In genomic region chr17:84644292-84645050, GRCm38 (mm10) we compare ENCODE assay signal across 21 mouse cellular contexts. TPM values are rescaled to one million over a fixed set of nuclear protein-coding genes. Genes with fewer than 3 reads are reported as not detected.
DNase-seq lines count a peak whose midpoint lies in the region; ATAC-seq and TF ChIP-seq lines count a peak whose summit lies in the region.
"Had no signal": no experiment of that assay in that cellular context is flagged by ENCODE, and none has a peak within 500 bp of the region (broad histone marks: within the 10 kb centered on the region; RNA-seq: fewer than 3 reads in every experiment).

No protein-coding gene starts in this region.

- H3K27me3 ChIP-seq in intestine, embryonic 15.5 days (replicated peaks) = no peaks in the 10 kb centered on the region
- no peaks in the 10 kb centered on the region for H3K27me3 ChIP-seq in intestine, embryonic 16.5 days (replicated peaks; ENCODE audit: control insufficient read depth, insufficient read depth, low read length)
- H3K27me3 ChIP-seq in embryonic facial prominence, embryonic 10.5 days (replicated peaks; ENCODE audit: low read depth, poor library complexity, severe bottlenecking) = no peaks in the 10 kb centered on the region
- no peaks in the 10 kb centered on the region for H3K27me3 ChIP-seq in midbrain, embryonic 13.5 days
- H3K27me3 ChIP-seq in cerebellum, adult 2 months (ENCODE audit: control insufficient read depth, insufficient read depth, low read length) = no peaks in the 10 kb centered on the region
- H3K27me3 ChIP-seq: embryonic facial prominence, embryonic 12.5 days; forebrain, embryonic 15.5 days; hindbrain, embryonic 15.5 days; lung, embryonic 15.5 days; megakaryocyte, embryonic 14.5 days; stomach, embryonic 15.5 days had no signal

- H3K9me3 ChIP-seq in intestine, embryonic 15.5 days = no peaks in the 10 kb centered on the region
- no peaks in the 10 kb centered on the region for H3K9me3 ChIP-seq in intestine, embryonic 16.5 days (ENCODE audit: control insufficient read depth, low read length)
- no peaks in the 10 kb centered on the region for H3K9me3 ChIP-seq in embryonic facial prominence, embryonic 10.5 days
- no peaks in the 10 kb centered on the region for H3K9me3 ChIP-seq in midbrain, embryonic 13.5 days
- H3K9me3 ChIP-seq: embryonic facial prominence, embryonic 12.5 days; forebrain, embryonic 15.5 days; heart, embryonic 10.5 days; hindbrain, embryonic 15.5 days; lung, embryonic 15.5 days; megakaryocyte, embryonic 14.5 days; stomach, embryonic 15.5 days had no signal

- no peak overlapping the region for H3K4me3 ChIP-seq in intestine, embryonic 15.5 days (replicated peaks)
- H3K4me3 ChIP-seq in intestine, embryonic 16.5 days (ENCODE audit: low read length) = no peak overlapping the region
- no peak overlapping the region; the same call in 1 of the 2 replicates for H3K4me3 ChIP-seq in embryonic facial prominence, embryonic 10.5 days
- no peak overlapping the region for H3K4me3 ChIP-seq in midbrain, embryonic 13.5 days (replicated peaks)
- H3K4me3 ChIP-seq in cerebellum, adult 2 months (replicated peaks; ENCODE audit: insufficient read depth, low read depth, low read length) = no peak overlapping the region
- H3K4me3 ChIP-seq: embryonic facial prominence, embryonic 12.5 days; forebrain, embryonic 15.5 days; heart, embryonic 10.5 days; hindbrain, embryonic 15.5 days; lung, embryonic 15.5 days; megakaryocyte, embryonic 14.5 days; stomach, embryonic 15.5 days had no signal

- ATAC-seq in intestine, embryonic 15.5 days = peak; percentile 26; the same call in 1 of the 2 replicates
- no peak for ATAC-seq in intestine, embryonic 16.5 days
- ATAC-seq in midbrain, embryonic 13.5 days = no peak
- ATAC-seq: forebrain, embryonic 15.5 days had no signal

- no peak overlapping the region for H3K9ac ChIP-seq in intestine, embryonic 15.5 days
- H3K9ac ChIP-seq in intestine, embryonic 16.5 days (ENCODE audit: low read depth, low read length) = no peak overlapping the region
- no peak overlapping the region for H3K9ac ChIP-seq in midbrain, embryonic 13.5 days (replicated peaks)
- H3K9ac ChIP-seq: embryonic facial prominence, embryonic 12.5 days; forebrain, embryonic 15.5 days; hindbrain, embryonic 15.5 days; lung, embryonic 15.5 days; stomach, embryonic 15.5 days had no signal

- TF ChIP-seq POLR2A in cerebellum, adult 2 months (IDR thresholded peaks at IDR 0.05; ENCODE audit: borderline replicate concordance, insufficient read depth, low read length) = no peak

- no peak overlapping the region for H3K4me2 ChIP-seq in intestine, embryonic 15.5 days (replicated peaks)
- H3K4me2 ChIP-seq in intestine, embryonic 16.5 days (ENCODE audit: low read depth, low read length) = no peak overlapping the region
- no peak overlapping the region for H3K4me2 ChIP-seq in midbrain, embryonic 13.5 days (replicated peaks)
- H3K4me2 ChIP-seq: embryonic facial prominence, embryonic 12.5 days; forebrain, embryonic 15.5 days; hindbrain, embryonic 15.5 days; lung, embryonic 15.5 days; stomach, embryonic 15.5 days had no signal

- H3K4me1 ChIP-seq in intestine, embryonic 15.5 days (replicated peaks) = peaks cover 8% of the 10 kb centered on the region; the same call in 1 of the 2 replicates
- peaks cover 9% of the 10 kb centered on the region for H3K4me1 ChIP-seq in intestine, embryonic 16.5 days (ENCODE audit: control insufficient read depth, insufficient read depth, low read length)
- H3K4me1 ChIP-seq in embryonic facial prominence, embryonic 10.5 days = peaks cover 50% of the 10 kb centered on the region
- H3K4me1 ChIP-seq in midbrain, embryonic 13.5 days (replicated peaks) = peaks cover 7% of the 10 kb centered on the region; the same call in 1 of the 2 replicates
- no peaks in the 10 kb centered on the region for H3K4me1 ChIP-seq in cerebellum, adult 2 months (ENCODE audit: control insufficient read depth, insufficient read depth, low read length)
- H3K4me1 ChIP-seq: forebrain, embryonic 15.5 days; hindbrain, embryonic 15.5 days; lung, embryonic 15.5 days; megakaryocyte, embryonic 14.5 days had no signal

- no peak overlapping the region for H3K27ac ChIP-seq in intestine, embryonic 15.5 days
- H3K27ac ChIP-seq in intestine, embryonic 16.5 days (ENCODE audit: low read length) = no peak overlapping the region
- peak overlapping the region; percentile 73 for H3K27ac ChIP-seq in embryonic facial prominence, embryonic 10.5 days (replicated peaks)
- peak overlapping the region; percentile 37; the same call in 1 of the 2 replicates for H3K27ac ChIP-seq in midbrain, embryonic 13.5 days
- H3K27ac ChIP-seq in cerebellum, adult 2 months (ENCODE audit: insufficient read depth, low read length) = no peak overlapping the region
- H3K27ac ChIP-seq: embryonic facial prominence, embryonic 12.5 days; forebrain, embryonic 15.5 days; heart, embryonic 10.5 days; hindbrain, embryonic 15.5 days; lung, embryonic 15.5 days; stomach, embryonic 15.5 days had no signal

- WGBS in intestine, embryonic 15.5 days = 57% methylated on average over 16 of the region's 16 CpGs
- 57% methylated on average over 16 of the region's 16 CpGs for WGBS in intestine, embryonic 16.5 days
- 36% methylated on average over 16 of the region's 16 CpGs for WGBS in embryonic facial prominence, embryonic 10.5 days
- 55% methylated on average over 16 of the region's 16 CpGs for WGBS in midbrain, embryonic 13.5 days
- WGBS in cerebellum, adult 2 months = 86% methylated on average over 16 of the region's 16 CpGs

- TF ChIP-seq CTCF in cerebellum, adult 2 months (IDR thresholded peaks at IDR 0.05; ENCODE audit: borderline replicate concordance, insufficient read depth, low read depth, low read length) = no peak

- no peaks in the 10 kb centered on the region for H3K36me3 ChIP-seq in intestine, embryonic 15.5 days
- no peaks in the 10 kb centered on the region for H3K36me3 ChIP-seq in intestine, embryonic 16.5 days (ENCODE audit: control insufficient read depth, insufficient read depth, low read length)
- H3K36me3 ChIP-seq in embryonic facial prominence, embryonic 10.5 days (replicated peaks) = peaks cover 9% of the 10 kb centered on the region; the same call in 1 of the 2 replicates
- no peaks in the 10 kb centered on the region for H3K36me3 ChIP-seq in midbrain, embryonic 13.5 days
- H3K36me3 ChIP-seq: embryonic facial prominence, embryonic 12.5 days; forebrain, embryonic 15.5 days; heart, embryonic 10.5 days; hindbrain, embryonic 15.5 days; lung, embryonic 15.5 days; stomach, embryonic 15.5 days had no signal

- DNase-seq in embryo, embryonic 10 days (ENCODE audit: low spot score) = peak; percentile 53
- no peak for DNase-seq in embryo, embryonic 10.5 days (ENCODE audit: low spot score)
- peak; percentile 60 for DNase-seq in embryonic facial prominence, embryonic 10.5 days (ENCODE audit: low spot score)
- no peak for DNase-seq in adrenal gland, adult 8-10 months
- DNase-seq in cerebellum, adult 2 months = no peak
- DNase-seq: cerebellum, adult 18-20 months; kidney, postnatal 25 days; thymus, postnatal 36 days had no signal

RNA-seq across cellular contexts. Expression of gene Dync2li1, which starts 18.2 kb away (rescaled TPM):
- 21.9 and 24.7 TPM in 2 replicates for polyA plus RNA-seq in intestine, embryonic 15.5 days (2015; fragmentation: Nextera tagmentation; extraction: Ambion mirVana)
- 18.1 and 20.1 TPM in 2 replicates for polyA plus RNA-seq in intestine, embryonic 16.5 days (2015; fragmentation: Nextera tagmentation; extraction: Ambion mirVana)
- polyA plus RNA-seq in embryonic facial prominence, embryonic 10.5 days (2016; fragmentation: Nextera tagmentation; extraction: Ambion mirVana) = 29.4 and 34.6 TPM in 2 replicates
- 33.3 and 35.9 TPM in 2 replicates for polyA plus RNA-seq in midbrain, embryonic 13.5 days (2015; fragmentation: Nextera tagmentation; extraction: Ambion mirVana)
- total RNA-seq in adrenal gland, adult 8-10 months (2022) = 10 to 100 TPM; 17.8 to 47.6 (median 29.7) TPM
- 15.3 and 17.6 TPM in 2 replicates for polyA plus RNA-seq in cerebellum, adult 2 months (2012; rRNA removed)

RNA-seq across cellular contexts. Expression of gene Abcg8, which starts 31.6 kb away (rescaled TPM):
- polyA plus RNA-seq in intestine, embryonic 15.5 days (2015; fragmentation: Nextera tagmentation; extraction: Ambion mirVana) = 0.30 and 0.57 TPM in 2 replicates
- 1.2 and 2.1 TPM in 2 replicates for polyA plus RNA-seq in intestine, embryonic 16.5 days (2015; fragmentation: Nextera tagmentation; extraction: Ambion mirVana)
- polyA plus RNA-seq in embryonic facial prominence, embryonic 10.5 days (2016; fragmentation: Nextera tagmentation; extraction: Ambion mirVana) = 0.10 and 0.15 TPM in 2 replicates
- 0.11 TPM in 1 of 2 replicates, not detected in the other for polyA plus RNA-seq in midbrain, embryonic 13.5 days (2015; fragmentation: Nextera tagmentation; extraction: Ambion mirVana)
- not detected for total RNA-seq in adrenal gland, adult 8-10 months (2022)
- polyA plus RNA-seq in cerebellum, adult 2 months (2012; rRNA removed) = not detected in 2 replicates
- total RNA-seq: layer of hippocampus, postnatal 25 days had no signal
- polyA plus RNA-seq: lung, embryonic 15.5 days; neural tube, embryonic 11.5 days had no signal

RNA-seq across cellular contexts. Expression of gene Abcg5, which starts 38.3 kb away (rescaled TPM):
- 2.3 and 3.4 TPM in 2 replicates for polyA plus RNA-seq in intestine, embryonic 15.5 days (2015; fragmentation: Nextera tagmentation; extraction: Ambion mirVana)
- polyA plus RNA-seq in intestine, embryonic 16.5 days (2015; fragmentation: Nextera tagmentation; extraction: Ambion mirVana) = 3.7 and 6.5 TPM in 2 replicates
- 1.3 and 1.6 TPM in 2 replicates for polyA plus RNA-seq in embryonic facial prominence, embryonic 10.5 days (2016; fragmentation: Nextera tagmentation; extraction: Ambion mirVana)
- 1.1 and 3.0 TPM in 2 replicates for polyA plus RNA-seq in midbrain, embryonic 13.5 days (2015; fragmentation: Nextera tagmentation; extraction: Ambion mirVana)
- under 1 TPM in 1 of 4 experiments, not detected in 3; 0.21 TPM for total RNA-seq in adrenal gland, adult 8-10 months (2022)
- polyA plus RNA-seq in cerebellum, adult 2 months (2012; rRNA removed) = 0.10 and 0.17 TPM in 2 replicates
- total RNA-seq: gastrocnemius, adult 8-10 months; layer of hippocampus, postnatal 25 days had no signal

Comparison
In these comparisons a context has a peak if more than half of its experiments do, and no peak if none do; other contexts are left out.
1. DNase-seq: peak in embryo, embryonic 10 days (single experiment) and embryonic facial prominence, embryonic 10.5 days (single experiment); none in embryo, embryonic 10.5 days (single experiment), adrenal gland, adult 8-10 months (single experiment) and cerebellum, adult 2 months (0 of 2).
2. H3K27ac ChIP-seq: peak in embryonic facial prominence, embryonic 10.5 days (single experiment) and midbrain, embryonic 13.5 days (single experiment); none in intestine, embryonic 15.5 days (single experiment), intestine, embryonic 16.5 days (single experiment) and cerebellum, adult 2 months (single experiment).